Mouse (Mus musculus): ENCODE data around the gene Camk2b. TPM values are rescaled to one million over a fixed set of nuclear protein-coding genes. Genes with fewer than 3 reads are reported as not detected.
"Not testable (repeated sequence)": the region's sequence is repeated elsewhere in the genome, so short reads cannot be mapped to it uniquely, and the experiment has no call there.

Gene Camk2b
- polyA plus RNA-seq (2016; fragmentation: Nextera tagmentation; extraction: Ambion mirVana): 0.75 and 1.6 TPM in 2 replicates

- 12% methylated on average over 6 of the region's 6 CpGs for WGBS
- DNase-seq (ENCODE audit: low spot score): no peak
- Histone ChIP-seq H3K4me3 (peak within 1 kb of the TSS; percentile 62), H3K9me3 (no peaks in the 10 kb centered on the region), H3K36me3 (replicated peaks) (no peaks in the 10 kb centered on the region), H3K27ac (replicated peaks) (no peak within 1 kb of the TSS), H3K27me3 (replicated peaks; ENCODE audit: low read depth, poor library complexity, severe bottlenecking) (peaks cover 100% of the 10 kb centered on the region), H3K4me1 (peaks cover 37% of the 10 kb centered on the region)
These were observed at the start of gene Camk2b for GRCm38 (mm10) chr11:6066176-6066575. Gene Camk2b (minus strand): TSS chr11:6066362.

GRCm38 (mm10) chr11:6111734-6112484 lies 45.7 kb upstream of the Camk2b start:
- H3K36me3 ChIP-seq (replicated peaks): peaks cover 79% of the 10 kb centered on the region

GRCm38 (mm10) chr11:6109990-6110389 lies 43.8 kb upstream of the Camk2b start:
- H3K36me3 ChIP-seq (replicated peaks): peaks cover 94% of the 10 kb centered on the region
- DNase-seq (ENCODE audit: low spot score): no peak
- H3K9me3 ChIP-seq: no peaks in the 10 kb centered on the region
- H3K27ac ChIP-seq (replicated peaks): no peak overlapping the region
- no peaks in the 10 kb centered on the region for H3K27me3 ChIP-seq (replicated peaks; ENCODE audit: low read depth, poor library complexity, severe bottlenecking)
- no peaks in the 10 kb centered on the region for H3K4me1 ChIP-seq
- H3K4me3 ChIP-seq: no peak overlapping the region

More at GRCm38 (mm10) chr11:6111734-6112484, 45.7 kb upstream of the Camk2b start:
- H3K27me3 ChIP-seq (replicated peaks; ENCODE audit: low read depth, poor library complexity, severe bottlenecking): no peaks in the 10 kb centered on the region
- WGBS: 92% methylated on average over 5 of the region's 5 CpGs
- no peak overlapping the region for H3K4me3 ChIP-seq
- no peak overlapping the region for H3K27ac ChIP-seq (replicated peaks)
- DNase-seq (ENCODE audit: low spot score): no peak
- no peaks in the 10 kb centered on the region for H3K4me1 ChIP-seq
- no peaks in the 10 kb centered on the region for H3K9me3 ChIP-seq

GRCm38 (mm10) chr11:6108296-6108695 lies 42.1 kb upstream of the Camk2b start:
- H3K4me1 ChIP-seq: no peaks in the 10 kb centered on the region
- H3K27me3 ChIP-seq (replicated peaks; ENCODE audit: low read depth, poor library complexity, severe bottlenecking): no peaks in the 10 kb centered on the region
- no peak overlapping the region for H3K27ac ChIP-seq (replicated peaks)
- WGBS: 97% methylated on average over 5 of the region's 5 CpGs
- H3K4me3 ChIP-seq: no peak overlapping the region
- DNase-seq (ENCODE audit: low spot score): no peak
- H3K36me3 ChIP-seq (replicated peaks): peaks cover 88% of the 10 kb centered on the region
- H3K9me3 ChIP-seq: no peaks in the 10 kb centered on the region

GRCm38 (mm10) chr11:6107722-6108121 lies 41.6 kb upstream of the Camk2b start:
- 81% methylated on average over 3 of the region's 3 CpGs for WGBS
- no peak overlapping the region for H3K4me3 ChIP-seq
- H3K27me3 ChIP-seq (replicated peaks; ENCODE audit: low read depth, poor library complexity, severe bottlenecking): no peaks in the 10 kb centered on the region
- peaks cover 83% of the 10 kb centered on the region for H3K36me3 ChIP-seq (replicated peaks)
- no peak for DNase-seq (ENCODE audit: low spot score)
- no peak overlapping the region for H3K27ac ChIP-seq (replicated peaks)
- no peaks in the 10 kb centered on the region for H3K4me1 ChIP-seq
- no peaks in the 10 kb centered on the region for H3K9me3 ChIP-seq

GRCm38 (mm10) chr11:6104734-6105133 lies 38.6 kb upstream of the Camk2b start:
- H3K4me3 ChIP-seq: no peak overlapping the region
- H3K27ac ChIP-seq (replicated peaks): no peak overlapping the region
- peaks cover 54% of the 10 kb centered on the region for H3K36me3 ChIP-seq (replicated peaks)
- H3K9me3 ChIP-seq: no peaks in the 10 kb centered on the region
- WGBS: 89% methylated on average over 5 of the region's 5 CpGs
- H3K27me3 ChIP-seq (replicated peaks; ENCODE audit: low read depth, poor library complexity, severe bottlenecking): no peaks in the 10 kb centered on the region
- H3K4me1 ChIP-seq: no peaks in the 10 kb centered on the region; the same call in 1 of the 2 replicates
- DNase-seq (ENCODE audit: low spot score): no peak

- not testable (repeated sequence) for DNase-seq (ENCODE audit: low spot score); H3K27ac ChIP-seq (replicated peaks); H3K4me3 ChIP-seq; H3K4me1 ChIP-seq; H3K36me3 ChIP-seq (replicated peaks); H3K27me3 ChIP-seq (replicated peaks; ENCODE audit: low read depth, poor library complexity, severe bottlenecking); H3K9me3 ChIP-seq
- WGBS: 79% methylated on average over 3 of the region's 3 CpGs
These were observed 30.5 kb upstream of the Camk2b start for GRCm38 (mm10) chr11:6096637-6097036.

- Histone ChIP-seq H3K9me3 (no peaks in the 10 kb centered on the region), H3K4me1 (no peaks in the 10 kb centered on the region), H3K27ac (replicated peaks) (no peak overlapping the region), H3K36me3 (replicated peaks) (no peaks in the 10 kb centered on the region), H3K27me3 (replicated peaks; ENCODE audit: low read depth, poor library complexity, severe bottlenecking) (no peaks in the 10 kb centered on the region), H3K4me3 (no peak overlapping the region)
- 75% methylated on average over 4 of the region's 4 CpGs for WGBS
- no peak for DNase-seq (ENCODE audit: low spot score)
These were observed 20.8 kb upstream of the Camk2b start for GRCm38 (mm10) chr11:6086991-6087390.

- H3K4me3 ChIP-seq: no peak overlapping the region
- H3K27me3 ChIP-seq (replicated peaks; ENCODE audit: low read depth, poor library complexity, severe bottlenecking): no peaks in the 10 kb centered on the region
- no peak overlapping the region for H3K27ac ChIP-seq (replicated peaks)
- DNase-seq (ENCODE audit: low spot score): no peak
- 89% methylated on average over 2 of the region's 2 CpGs for WGBS
- peaks cover 6% of the 10 kb centered on the region; the same call in 1 of the 2 replicates for H3K4me1 ChIP-seq
- H3K36me3 ChIP-seq (replicated peaks): no peaks in the 10 kb centered on the region
- H3K9me3 ChIP-seq: no peaks in the 10 kb centered on the region
These were observed 12.6 kb upstream of the Camk2b start for GRCm38 (mm10) chr11:6078737-6079136.

GRCm38 (mm10) chr11:6075618-6076066 lies 9.5 kb upstream of the Camk2b start:
- Histone ChIP-seq H3K4me1 (peaks cover 6% of the 10 kb centered on the region; the same call in 1 of the 2 replicates), H3K27me3 (replicated peaks; ENCODE audit: low read depth, poor library complexity, severe bottlenecking) (peaks cover 10% of the 10 kb centered on the region), H3K27ac (replicated peaks) (no peak overlapping the region), H3K36me3 (replicated peaks) (no peaks in the 10 kb centered on the region), H3K4me3 (no peak overlapping the region), H3K9me3 (no peaks in the 10 kb centered on the region)
- DNase-seq (ENCODE audit: low spot score): no peak
- 70% methylated on average over 8 of the region's 8 CpGs for WGBS

GRCm38 (mm10) chr11:6068181-6068957 lies 2.2 kb upstream of the Camk2b start:
- Histone ChIP-seq H3K9me3 (no peaks in the 10 kb centered on the region), H3K4me3 (peak overlapping the region; percentile 38), H3K36me3 (replicated peaks) (no peaks in the 10 kb centered on the region), H3K27ac (replicated peaks) (no peak overlapping the region), H3K4me1 (peaks cover 29% of the 10 kb centered on the region), H3K27me3 (replicated peaks; ENCODE audit: low read depth, poor library complexity, severe bottlenecking) (peaks cover 83% of the 10 kb centered on the region)
- 6% methylated on average over 18 of the region's 19 CpGs for WGBS
- peak; percentile 50 for DNase-seq (ENCODE audit: low spot score)

- Histone ChIP-seq H3K4me1 (peaks cover 29% of the 10 kb centered on the region), H3K4me3 (no peak overlapping the region), H3K27me3 (replicated peaks; ENCODE audit: low read depth, poor library complexity, severe bottlenecking) (peaks cover 95% of the 10 kb centered on the region), H3K9me3 (no peaks in the 10 kb centered on the region), H3K27ac (replicated peaks) (no peak overlapping the region), H3K36me3 (replicated peaks) (no peaks in the 10 kb centered on the region)
- DNase-seq (ENCODE audit: low spot score): no peak
- 39% methylated on average over 9 of the region's 9 CpGs for WGBS
These were observed 998 bp upstream of the Camk2b start for GRCm38 (mm10) chr11:6067160-6067559.
